Mouse (Mus musculus) neural tube, embryonic 11.5 days (tissue): ENCODE measurements around the gene Hbq1b. TPM values are rescaled to one million over a fixed set of nuclear protein-coding genes. Genes with fewer than 3 reads are reported as not detected.

Source experiments
- ATAC-seq: fragments of 200-750 bp; cut with Nextera tagmentation; 2 replicates; pipeline ENCODE4 v1.8.0; 2017; ENCODE audit warnings: moderate number of reproducible peaks, mild to moderate bottlenecking, moderate TSS enrichment, moderate library complexity; ENCODE audit not compliant: insufficient read depth, low FRiP score, low TSS enrichment
- DNase-seq: peaks from one replicate; pipeline ENCODE4 v3.0.0-alpha.2; 2015; ENCODE audit warnings: low spot score
- H3K27ac ChIP-seq: fragments of 300-500 bp; sonication (generic); 2 replicates; pipeline ENCODE4 v1.5.1; 2014; ENCODE audit warnings: low read depth, mild to moderate bottlenecking, low read length
- H3K27me3 ChIP-seq: fragments of 300-500 bp; sonication (generic); 2 replicates; pipeline ENCODE4 v1.6.1; 2014; ENCODE audit warnings: mild to moderate bottlenecking, low read length, mixed read lengths; ENCODE audit not compliant: control insufficient read depth, insufficient read depth
- H3K36me3 ChIP-seq: fragments of 300-500 bp; sonication (generic); 2 replicates; pipeline ENCODE4 v1.6.1; 2014; ENCODE audit warnings: mild to moderate bottlenecking, low read length, moderate library complexity, mixed read lengths; ENCODE audit not compliant: control insufficient read depth, insufficient read depth
- H3K4me1 ChIP-seq: fragments of 300-500 bp; sonication (generic); 2 replicates; pipeline ENCODE4 v1.6.1; 2014; ENCODE audit warnings: low read length, mixed read lengths; ENCODE audit not compliant: control insufficient read depth, insufficient read depth
- H3K4me2 ChIP-seq: fragments of 300-500 bp; sonication (generic); 2 replicates; pipeline ENCODE4 v1.6.1; 2014; ENCODE audit warnings: low read depth, mild to moderate bottlenecking, moderate library complexity
- H3K4me3 ChIP-seq: fragments of 300-500 bp; sonication (generic); 2 replicates; pipeline ENCODE4 v1.5.1; 2014; ENCODE audit warnings: low read depth, low read length
- H3K9ac ChIP-seq: fragments of 300-500 bp; sonication (generic); 2 replicates; pipeline ENCODE4 v1.6.1; 2014; ENCODE audit warnings: mild to moderate bottlenecking, low read length
- H3K9me3 ChIP-seq: fragments of 300-500 bp; sonication (generic); 2 replicates; pipeline ENCODE4 v1.6.1; 2016; ENCODE audit warnings: low read length; ENCODE audit not compliant: control insufficient read depth
- WGBS: fragments of 180-500 bp; shearing (Covaris S2); extraction: QIAGEN DNeasy Blood & Tissue Kit; methylation state at CpG from one replicate; pipeline ENCODE4 v1.1.7; 2014; 5-methylcytosine and 5-hydroxymethylcytosine counted together
- polyA plus RNA-seq: library from polyadenylated mRNA; unstranded; fragments of >200 nt; fragmentation: Nextera tagmentation; extraction: Ambion mirVana; gene quantifications from 2 replicates; pipeline ENCODE4 v1.2.1, GENCODE M21; 2014

The Hbq1b gene
- polyA plus RNA-seq, 1 experiment from 2014 or later, result 4.4 TPM

DNA sequence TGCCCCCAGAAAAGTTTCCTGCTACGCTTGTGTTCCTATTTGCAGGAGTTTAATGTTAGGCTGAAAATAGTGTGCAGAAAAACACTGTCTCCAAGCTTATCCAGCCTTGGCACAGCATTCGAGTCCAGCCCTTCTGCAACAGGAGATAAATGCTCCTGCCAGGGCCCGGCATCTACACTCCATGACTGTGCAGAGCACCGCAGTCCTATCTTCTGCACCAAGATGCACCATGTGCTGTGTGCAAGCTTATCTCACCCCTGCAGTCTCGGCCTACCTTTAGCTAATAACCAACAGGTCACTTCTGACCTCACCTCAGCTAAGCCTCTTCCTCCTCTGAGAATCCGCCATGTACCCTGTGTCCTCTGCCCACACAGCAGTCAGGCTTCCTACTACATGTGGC lies 41.2 kb upstream of the Hbq1b start:
- Histone ChIP-seq H3K36me3 (peaks cover 2% of the 10 kb centered on the region; the same call in 1 of the 2 replicates), H3K9me3 (no peaks in the 10 kb centered on the region), H3K4me1 (no peaks in the 10 kb centered on the region), H3K4me3 (no peak overlapping the region), H3K27me3 (no peaks in the 10 kb centered on the region), H3K27ac (no peak overlapping the region), H3K4me2 (no peak overlapping the region), H3K9ac (no peak overlapping the region)
- 94% methylated on average over 6 of the region's 6 CpGs for WGBS
- no peak for DNase-seq
- ATAC-seq, result no peak

DNA sequence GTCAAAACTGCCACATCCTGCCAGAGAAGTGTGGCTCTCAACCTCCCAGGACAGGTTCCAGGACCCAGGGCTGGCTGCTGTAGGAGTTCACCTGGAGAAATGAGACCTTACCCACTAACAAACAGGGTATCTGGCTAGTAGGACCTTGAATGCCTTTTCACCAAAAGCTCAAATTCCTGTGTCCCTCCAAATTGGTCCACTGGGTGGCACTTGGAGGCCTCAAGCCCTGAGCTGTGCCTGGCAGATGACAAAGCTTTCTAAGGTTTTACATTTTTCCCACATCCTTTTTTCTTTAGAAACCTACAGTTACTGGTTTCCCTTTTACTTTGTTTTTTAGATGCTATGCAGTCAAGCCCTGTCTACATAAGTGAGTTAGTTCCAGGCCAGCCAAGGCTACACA lies 39.7 kb upstream of the Hbq1b start:
- Histone ChIP-seq H3K36me3 (peaks cover 2% of the 10 kb centered on the region; the same call in 1 of the 2 replicates), H3K27me3 (no peaks in the 10 kb centered on the region), H3K4me2 (no peak overlapping the region), H3K4me1 (no peaks in the 10 kb centered on the region), H3K4me3 (no peak overlapping the region), H3K27ac (no peak overlapping the region), H3K9me3 (no peaks in the 10 kb centered on the region), H3K9ac (no peak overlapping the region)
- DNase-seq (no peak), ATAC-seq (no peak)

DNA sequence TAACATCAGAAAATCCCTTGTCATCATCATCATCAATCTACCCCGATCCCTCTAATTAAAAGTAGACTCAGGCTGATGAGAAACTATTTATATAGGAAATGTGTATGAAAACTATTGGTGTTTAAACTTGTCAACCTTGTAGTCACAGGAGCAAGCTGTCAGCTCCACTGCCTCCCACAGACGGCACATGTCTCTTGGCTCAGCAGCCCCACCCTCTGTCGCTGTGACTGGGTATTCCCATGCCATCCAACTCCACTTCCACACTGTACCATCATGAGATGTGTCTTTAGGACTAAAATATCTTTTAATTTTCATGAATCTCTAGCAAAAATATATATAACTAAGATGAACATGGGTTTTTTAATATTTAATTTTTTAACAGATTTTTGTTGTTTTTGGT lies 38.4 kb upstream of the Hbq1b start:
- H3K4me2 ChIP-seq, result no peak overlapping the region
- no peaks in the 10 kb centered on the region for H3K9me3 ChIP-seq
- no peaks in the 10 kb centered on the region for H3K4me1 ChIP-seq
- H3K36me3 ChIP-seq, result peaks cover 2% of the 10 kb centered on the region; the same call in 1 of the 2 replicates
- ATAC-seq (no peak), DNase-seq (no peak)
- no peak overlapping the region for H3K27ac ChIP-seq
- H3K4me3 ChIP-seq, result no peak overlapping the region
- no peaks in the 10 kb centered on the region for H3K27me3 ChIP-seq
- WGBS, result 88% methylated on average over 3 of the region's 3 CpGs
- no peak overlapping the region for H3K9ac ChIP-seq

DNA sequence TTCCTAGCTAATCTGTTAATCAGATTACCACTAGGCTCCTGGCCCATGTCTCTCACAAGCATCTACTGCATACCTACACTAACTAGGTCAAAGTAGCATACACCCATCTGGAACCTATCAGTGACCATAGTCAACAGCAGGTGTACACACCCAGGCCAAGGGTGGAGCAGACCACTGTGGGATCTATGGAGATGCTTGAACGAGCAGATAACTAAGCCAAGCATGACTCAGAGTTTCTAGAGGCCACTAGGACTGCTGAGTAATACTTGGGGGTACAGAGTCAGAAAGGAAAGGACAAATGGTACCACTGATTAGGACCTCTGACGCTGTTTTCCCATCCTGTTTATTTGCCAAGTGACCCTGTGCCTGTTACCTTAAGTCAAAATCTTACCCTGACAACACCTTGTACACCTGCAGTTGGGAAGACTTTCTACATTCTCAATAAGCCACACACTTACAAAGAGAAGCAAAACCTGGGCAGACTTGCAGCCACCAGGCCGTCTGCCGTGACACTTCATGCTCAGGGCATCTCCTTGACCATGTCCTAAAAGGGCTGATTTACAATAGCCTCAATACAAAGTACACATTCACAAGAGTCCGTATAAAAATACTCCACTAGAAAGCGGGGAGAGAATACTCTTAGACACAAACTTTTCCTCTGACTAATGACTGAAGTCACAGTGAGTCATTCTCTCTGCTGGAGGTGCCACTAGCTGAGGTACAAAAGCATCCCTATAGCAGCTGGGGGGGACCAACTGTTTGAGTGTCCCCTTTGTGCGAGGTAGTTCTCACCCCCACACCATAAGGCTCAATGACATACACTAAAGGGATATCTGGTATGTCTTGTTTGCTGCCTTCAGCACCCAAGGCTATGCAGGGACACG lies 35.6 kb upstream of the Hbq1b start:
- no peak for DNase-seq
- Histone ChIP-seq H3K27me3 (no peaks in the 10 kb centered on the region), H3K4me2 (no peak overlapping the region), H3K9ac (no peak overlapping the region), H3K4me1 (no peaks in the 10 kb centered on the region), H3K9me3 (no peaks in the 10 kb centered on the region), H3K36me3 (0 out of 2 replicates have a peak, but pooled peaks cover 2% of the 10 kb centered on the region), H3K4me3 (no peak overlapping the region), H3K27ac (no peak overlapping the region)
- ATAC-seq, result no peak
- WGBS, result 89% methylated on average over 8 of the region's 8 CpGs

DNA sequence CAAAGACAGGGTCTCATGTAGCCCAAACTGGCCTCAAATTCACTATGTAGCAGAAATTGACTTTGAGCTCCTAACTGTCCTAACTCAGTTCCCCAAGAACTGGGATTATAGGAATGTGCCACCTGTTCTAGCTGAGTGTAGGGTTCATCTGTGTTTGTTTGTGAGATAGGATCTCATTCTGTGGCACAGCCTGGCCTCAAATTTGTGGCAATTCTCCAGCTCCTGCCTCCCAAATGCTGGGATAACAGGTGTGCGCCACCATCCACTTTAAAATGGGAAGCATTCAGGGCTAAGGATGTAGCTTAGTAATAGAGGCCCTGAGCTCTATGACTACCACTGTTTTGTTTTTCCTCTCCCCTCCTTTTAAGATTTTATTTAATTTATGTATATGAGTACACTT lies 33.6 kb upstream of the Hbq1b start:
- Histone ChIP-seq H3K36me3 (no peaks in the 10 kb centered on the region), H3K9me3 (no peaks in the 10 kb centered on the region), H3K4me3 (no peak overlapping the region), H3K4me2 (no peak overlapping the region), H3K4me1 (no peaks in the 10 kb centered on the region), H3K27me3 (no peaks in the 10 kb centered on the region), H3K27ac (no peak overlapping the region), H3K9ac (no peak overlapping the region)
- DNase-seq (no peak), ATAC-seq (no peak)
- WGBS, result 92% methylated on average over 1 of the region's 1 CpGs

DNA sequence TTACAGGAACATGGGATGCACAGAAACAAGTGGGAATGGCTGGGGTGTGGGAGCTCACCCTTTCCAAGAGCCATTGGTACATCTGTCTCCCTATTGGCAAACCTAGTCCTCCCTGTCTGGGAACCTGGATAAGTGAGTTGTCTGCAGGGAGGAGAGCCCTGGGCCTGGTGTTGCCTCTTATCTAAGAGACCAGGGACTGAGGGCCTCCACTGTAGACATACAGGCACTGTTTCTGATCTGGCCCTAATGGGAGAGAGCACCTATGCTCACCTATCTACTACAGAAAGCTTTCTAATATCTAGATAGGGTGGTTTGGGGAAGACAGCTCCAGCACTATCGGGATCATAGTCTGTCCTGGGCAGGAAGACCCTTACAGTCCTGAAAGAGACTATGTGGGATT lies 30.6 kb upstream of the Hbq1b start:
- DNase-seq (no peak), ATAC-seq (no peak)
- Histone ChIP-seq H3K9ac (no peak overlapping the region), H3K36me3 (0 out of 2 replicates have a peak, but pooled peaks cover 2% of the 10 kb centered on the region), H3K4me1 (no peaks in the 10 kb centered on the region), H3K4me3 (no peak overlapping the region), H3K27ac (no peak overlapping the region), H3K4me2 (no peak overlapping the region), H3K27me3 (no peaks in the 10 kb centered on the region), H3K9me3 (no peaks in the 10 kb centered on the region)
- WGBS, result 96% methylated on average over 1 of the region's 1 CpGs

DNA sequence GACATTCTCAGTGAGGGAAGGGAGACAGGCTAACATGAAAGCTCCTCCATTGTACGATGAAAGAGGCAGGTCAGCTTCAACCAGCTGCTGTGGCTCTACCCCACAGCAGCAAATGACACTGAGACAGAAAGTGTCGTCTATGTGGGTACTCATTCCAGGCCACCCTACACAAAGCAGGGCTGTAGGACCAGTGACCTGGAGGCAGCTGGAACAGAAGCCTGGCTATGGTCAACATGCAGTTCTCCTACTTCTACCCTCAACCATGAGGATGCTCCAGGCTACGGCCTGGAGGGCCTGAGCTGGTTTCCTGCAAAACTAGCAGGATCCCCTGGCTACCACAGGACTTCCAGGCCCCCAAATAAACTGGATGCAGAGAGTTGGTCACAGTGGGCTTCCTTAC lies 30.2 kb upstream of the Hbq1b start:
- WGBS, result 89% methylated on average over 3 of the region's 3 CpGs
- 0 out of 2 replicates have a peak, but pooled peaks cover 2% of the 10 kb centered on the region for H3K36me3 ChIP-seq
- DNase-seq (no peak), ATAC-seq (no peak)
- no peaks in the 10 kb centered on the region for H3K9me3 ChIP-seq
- H3K4me2 ChIP-seq, result no peak overlapping the region
- H3K9ac ChIP-seq, result no peak overlapping the region
- no peak overlapping the region for H3K4me3 ChIP-seq
- H3K27ac ChIP-seq, result no peak overlapping the region
- H3K27me3 ChIP-seq, result no peaks in the 10 kb centered on the region
- no peaks in the 10 kb centered on the region for H3K4me1 ChIP-seq

DNA sequence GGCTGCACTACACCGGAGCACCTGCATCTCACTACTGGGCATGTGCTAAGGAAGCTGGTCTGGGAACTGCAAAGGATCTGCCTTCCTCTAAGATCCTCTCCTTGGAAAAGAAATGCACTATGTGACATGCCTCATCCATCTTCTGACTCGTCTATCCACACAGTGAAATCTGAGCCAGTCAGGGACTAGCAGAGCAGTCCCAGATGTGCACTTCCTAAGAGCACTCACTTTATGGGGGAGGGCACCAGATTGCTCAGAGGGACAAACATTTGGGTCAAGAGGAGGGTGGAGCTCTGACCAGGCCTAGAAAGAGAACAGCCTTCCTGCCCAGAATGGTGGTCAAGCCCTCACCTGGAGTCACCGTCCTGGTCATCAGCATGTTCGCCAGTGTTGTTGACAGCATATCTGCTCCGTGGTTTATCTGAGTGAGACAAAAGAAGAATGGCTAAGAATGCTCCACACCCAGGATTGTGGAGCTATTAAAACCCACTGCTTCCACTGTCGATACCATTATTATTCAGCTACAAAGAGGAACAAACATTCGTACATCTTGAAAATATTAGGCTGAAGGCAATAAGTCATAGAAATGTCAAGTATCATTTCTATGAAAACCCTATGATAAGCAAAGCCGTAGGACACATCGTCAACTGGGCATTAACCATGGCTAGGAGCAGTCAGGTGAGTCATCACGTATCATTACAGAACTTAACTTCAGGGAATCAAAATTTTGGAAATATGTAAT lies 23.9 kb upstream of the Hbq1b start:
- Histone ChIP-seq H3K9me3 (no peaks in the 10 kb centered on the region), H3K4me2 (no peak overlapping the region), H3K27me3 (no peaks in the 10 kb centered on the region), H3K27ac (no peak overlapping the region), H3K4me1 (no peaks in the 10 kb centered on the region; the same call in 1 of the 2 replicates), H3K4me3 (no peak overlapping the region), H3K36me3 (0 out of 2 replicates have a peak, but pooled peaks cover 5% of the 10 kb centered on the region), H3K9ac (no peak overlapping the region)
- WGBS, result 76% methylated on average over 10 of the region's 10 CpGs
- ATAC-seq (no peak), DNase-seq (no peak)
